Mouse (Mus musculus) small intestine, adult 2 months (tissue): ENCODE data around the gene Myh9.

Experiments
- CTCF ChIP-seq: fragments of 200-500 bp; IDR thresholded peaks from 2 replicates; pipeline ENCODE4 v1.5.1; 2012; ENCODE audit warnings: low read depth, mild to moderate bottlenecking, control low read depth, inconsistent platforms, low read length, moderate library complexity, mixed read lengths; ENCODE audit not compliant: insufficient replicate concordance, insufficient read length; ENCODE audit errors: extremely low read depth
- POLR2A ChIP-seq: fragments of 200-500 bp; IDR thresholded peaks from 2 replicates; pipeline ENCODE4 v1.6.1; 2012; ENCODE audit warnings: low read depth, mild to moderate bottlenecking, control low read depth, inconsistent platforms, low read length, moderate library complexity

GRCm38 (mm10) chr15:77828910-77829309 lies 13.1 kb downstream of the Myh9 start:
- TF ChIP-seq POLR2A: no peak
- no peak for TF ChIP-seq CTCF
